Mouse (Mus musculus): Measurements from ENCODE around the gene Nhej1.

GRCm38 (mm10) chr1:75122211-75122610, 2.8 kb downstream of the Nhej1 start:
- TF ChIP-seq EP300 (IDR thresholded peaks at IDR 0.05; ENCODE audit: insufficient read depth, low read depth, low read length) (no peak), POLR2A (IDR thresholded peaks at IDR 0.05; ENCODE audit: insufficient read depth, low read length) (no peak)
